Mouse (Mus musculus): ENCODE measurements at regions not wholly inside any gene's neighbourhood (a gene's known extent, or its start where the extent isn't known, plus 50 kb on each side); places are given as distances from the start of the nearest gene placed in this dataset.

DNA sequence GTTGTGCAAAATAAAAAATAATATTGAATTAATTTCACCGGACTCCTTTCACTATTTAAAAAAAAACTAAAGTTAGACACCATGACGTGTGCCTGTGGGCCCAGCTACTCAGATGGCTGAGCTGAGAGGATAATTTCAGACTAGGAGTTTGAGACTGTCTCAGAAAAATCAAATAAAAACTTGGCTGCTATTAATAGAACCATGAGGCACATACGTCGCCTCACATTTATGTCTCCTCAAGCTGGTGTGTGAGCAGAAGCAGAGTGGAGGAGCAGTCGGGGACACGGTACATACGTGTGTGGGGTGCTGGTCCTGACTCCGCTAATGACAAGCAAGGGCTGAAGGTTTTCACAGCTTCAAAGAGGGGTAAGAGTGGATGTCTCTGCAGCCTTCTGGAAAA is 52.8 kb upstream of the Dmrtb1 start:
- no peak for DNase-seq

DNA sequence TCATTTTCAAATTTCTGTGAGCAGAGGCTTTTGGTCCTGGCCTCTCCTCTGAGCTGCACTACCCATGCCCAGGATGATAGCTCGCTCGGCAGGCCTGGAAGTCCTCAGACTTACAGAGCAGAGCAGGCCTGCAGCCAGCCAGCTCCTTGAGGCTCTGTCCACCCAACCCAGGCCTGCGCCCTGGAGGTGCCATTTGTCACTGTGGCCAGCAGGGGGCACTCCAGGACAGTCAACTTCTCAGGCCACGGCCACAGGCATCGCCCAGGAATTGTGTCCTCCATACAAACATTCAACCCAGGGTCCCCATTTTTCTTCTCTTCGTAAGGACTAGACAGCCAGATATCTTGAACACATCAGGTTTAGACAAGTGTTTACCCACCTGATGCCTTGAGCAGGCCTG is 53.9 kb upstream of the Dmrtb1 start:
- DNase-seq: peak; percentile 82 to 89

GRCm38 (mm10) chr4:107738776-107739175 is 54.7 kb upstream of the Dmrtb1 start:
- DNase-seq: no peak

GRCm38 (mm10) chr4:107739789-107740405 is 55.9 kb upstream of the Dmrtb1 start:
- no peak for DNase-seq

DNA sequence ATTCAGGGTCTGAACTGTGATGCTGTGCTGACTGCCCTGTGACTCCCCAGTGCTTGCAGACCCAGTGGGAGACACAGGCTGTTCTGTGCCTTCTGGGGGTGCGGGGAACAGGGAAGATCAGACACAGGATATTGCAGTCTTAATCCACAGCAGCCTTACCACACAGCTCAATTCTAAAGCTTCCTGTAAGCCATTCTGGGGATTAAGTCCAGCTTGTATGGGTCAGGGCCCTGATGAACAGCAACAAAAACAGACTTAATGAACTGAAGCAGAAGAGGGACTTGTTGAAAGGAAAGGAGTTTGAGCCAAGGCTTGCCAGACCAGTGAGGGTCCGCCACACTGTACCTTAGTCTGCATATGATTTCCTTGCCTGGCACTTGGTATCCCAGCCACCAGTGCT is 58.4 kb upstream of the Lrp8 start:
- no peak for DNase-seq

GRCm38 (mm10) chr4:107746366-107746765 is 55.7 kb upstream of the Lrp8 start:
- no peak for DNase-seq

GRCm38 (mm10) chr4:107746923-107747431 is 55.1 kb upstream of the Lrp8 start:
- no peak for DNase-seq

DNA sequence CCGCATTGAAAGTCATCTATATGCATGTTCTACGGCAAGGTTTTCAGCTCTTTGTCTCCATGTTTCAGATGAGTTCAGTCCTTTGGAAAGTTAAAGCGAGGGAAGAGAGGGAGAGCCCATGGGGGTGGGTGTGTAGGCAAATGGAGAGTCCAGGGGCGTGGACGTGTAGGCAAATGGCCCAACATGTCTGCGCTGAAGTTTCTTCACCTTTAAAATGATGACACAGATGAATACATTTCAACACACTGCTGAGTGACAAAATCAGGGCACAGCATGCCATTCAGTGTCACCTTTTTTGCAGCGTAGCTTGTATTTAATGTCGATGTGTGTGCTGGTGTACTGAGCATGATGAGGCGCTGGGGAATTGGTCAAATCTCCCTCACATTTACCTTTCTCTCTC is 54.6 kb upstream of the Lrp8 start:
- no peak for DNase-seq

DNA sequence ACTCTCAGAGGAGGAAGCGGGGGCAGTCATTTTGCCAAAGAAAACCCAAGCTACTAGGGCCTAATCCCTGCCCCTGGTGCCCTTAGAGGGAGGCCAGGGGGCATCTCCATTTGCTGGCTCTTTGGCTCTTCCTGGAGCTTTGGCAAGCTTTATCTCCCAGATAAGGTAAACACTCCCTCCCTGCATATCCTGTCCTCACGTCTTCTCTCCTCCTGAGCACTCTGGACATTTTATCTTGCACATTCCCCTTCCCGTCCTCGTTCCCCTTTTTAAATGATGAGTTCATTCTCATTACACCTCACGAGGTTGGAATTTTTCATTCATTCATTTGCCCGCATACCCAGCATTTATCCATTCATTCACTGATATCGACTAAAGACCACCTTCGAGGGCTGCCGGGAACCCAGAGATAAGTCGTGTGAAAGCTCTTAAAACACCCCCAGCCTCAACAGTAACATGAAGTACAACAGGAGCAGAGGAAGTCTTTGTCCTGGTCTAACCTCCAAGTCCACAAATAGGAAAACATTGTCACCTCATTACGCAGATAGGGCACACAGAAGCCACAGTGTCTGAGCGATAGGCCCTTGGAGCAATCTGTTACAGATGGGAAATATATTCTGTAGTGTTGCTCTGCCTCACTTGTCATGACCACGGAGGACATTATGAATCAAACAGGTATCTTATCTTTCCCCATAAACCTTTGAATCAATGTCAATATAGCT is 54.0 kb upstream of the Lrp8 start:
- no peak for DNase-seq

DNA sequence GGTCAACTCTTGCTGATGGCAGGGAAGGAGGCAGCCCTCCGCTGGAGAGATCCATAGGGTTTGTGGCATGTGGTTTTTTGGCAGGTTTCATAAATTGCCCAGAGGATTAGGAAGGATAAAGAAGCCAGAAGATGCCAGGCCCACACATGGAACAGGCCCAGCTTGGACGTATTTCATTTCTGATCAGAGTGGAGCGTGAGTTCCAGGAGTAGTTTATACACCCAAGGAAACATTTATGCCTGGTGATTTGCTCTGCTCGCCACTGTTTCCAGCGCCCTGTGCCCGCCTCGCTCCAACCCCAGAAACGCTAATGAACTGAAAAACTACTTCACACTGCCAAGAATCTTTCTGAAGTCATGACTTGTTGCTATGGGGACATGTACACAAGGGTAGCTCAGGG is 53.0 kb upstream of the Lrp8 start:
- DNase-seq: no peak

DNA sequence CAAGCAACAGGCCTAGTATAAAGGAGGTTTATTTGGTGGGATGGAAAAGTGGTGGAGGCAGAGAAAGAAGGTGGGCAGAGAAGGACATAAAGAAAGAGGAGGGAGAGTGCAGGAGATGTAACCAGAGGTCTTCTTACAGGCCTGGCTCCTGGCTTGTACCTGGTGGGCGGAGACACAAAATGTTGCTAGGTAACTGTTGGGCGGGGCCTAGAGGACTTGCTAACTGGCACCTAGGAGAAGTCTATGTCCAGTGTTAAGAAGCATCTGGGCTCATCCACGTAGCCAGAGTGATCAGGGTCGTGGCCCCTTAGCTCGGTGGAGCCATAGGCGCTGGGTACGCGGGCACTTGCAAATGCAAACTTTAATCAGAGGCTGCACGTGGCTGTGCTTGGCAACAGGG is 52.0 kb upstream of the Lrp8 start:
- DNase-seq: no peak
